Mouse (Mus musculus) stomach, embryonic 16.5 days (tissue): ENCODE data around the gene Enpp7. TPM values are rescaled to one million over a fixed set of nuclear protein-coding genes. Genes with fewer than 3 reads are reported as not detected.

Experiments
- ATAC-seq: fragments of 200-750 bp; cut with Nextera tagmentation; 2 replicates; pipeline ENCODE4 v1.8.0; 2017; ENCODE audit warnings: moderate number of reproducible peaks, moderate TSS enrichment; ENCODE audit not compliant: insufficient read depth, low FRiP score
- H3K27ac ChIP-seq: fragments of 300-500 bp; sonication (generic); 2 replicates; pipeline ENCODE4 v1.5.1; 2014; ENCODE audit warnings: low read length
- H3K27me3 ChIP-seq: fragments of 300-500 bp; sonication (generic); 2 replicates; pipeline ENCODE4 v1.6.1; 2014; ENCODE audit warnings: low read length, control low read depth, mixed read lengths; ENCODE audit not compliant: control insufficient read depth, insufficient read depth
- H3K36me3 ChIP-seq: fragments of 300-500 bp; sonication (generic); 2 replicates; pipeline ENCODE4 v1.6.1; 2014; ENCODE audit warnings: low read length; ENCODE audit not compliant: control insufficient read depth, insufficient read depth
- H3K4me1 ChIP-seq: fragments of 300-500 bp; sonication (generic); 2 replicates; pipeline ENCODE4 v1.6.1; 2014; ENCODE audit warnings: low read length, control low read depth, mixed read lengths; ENCODE audit not compliant: control insufficient read depth, insufficient read depth
- H3K4me2 ChIP-seq: fragments of 300-500 bp; sonication (generic); 2 replicates; pipeline ENCODE4 v1.6.1; 2014; ENCODE audit warnings: low read depth, low read length, mixed read lengths
- H3K4me3 ChIP-seq: fragments of 300-500 bp; sonication (generic); replicated peaks from 2 replicates; pipeline ENCODE4 v1.5.1; 2014; ENCODE audit warnings: mild to moderate bottlenecking, low read length
- H3K9ac ChIP-seq: fragments of 300-500 bp; sonication (generic); 2 replicates; pipeline ENCODE4 v1.6.1; 2014; ENCODE audit warnings: low read length
- H3K9me3 ChIP-seq: fragments of 300-500 bp; sonication (generic); replicated peaks from 2 replicates; pipeline ENCODE4 v1.6.1; 2016; ENCODE audit warnings: low read length, control low read depth; ENCODE audit not compliant: control insufficient read depth
- WGBS: fragments of 180-500 bp; shearing (Covaris S2); extraction: QIAGEN DNeasy Blood & Tissue Kit; methylation state at CpG from one replicate; pipeline ENCODE4 v1.1.7; 2014; 5-methylcytosine and 5-hydroxymethylcytosine counted together
- polyA plus RNA-seq: library from polyadenylated mRNA; unstranded; fragments of >200 nt; fragmentation: Nextera tagmentation; extraction: Ambion mirVana; gene quantifications from 2 replicates; pipeline ENCODE4 v1.2.1, GENCODE M21; 2015

Gene Enpp7
- polyA plus RNA-seq, 1 experiment from 2014 or later: not detected

DNA sequence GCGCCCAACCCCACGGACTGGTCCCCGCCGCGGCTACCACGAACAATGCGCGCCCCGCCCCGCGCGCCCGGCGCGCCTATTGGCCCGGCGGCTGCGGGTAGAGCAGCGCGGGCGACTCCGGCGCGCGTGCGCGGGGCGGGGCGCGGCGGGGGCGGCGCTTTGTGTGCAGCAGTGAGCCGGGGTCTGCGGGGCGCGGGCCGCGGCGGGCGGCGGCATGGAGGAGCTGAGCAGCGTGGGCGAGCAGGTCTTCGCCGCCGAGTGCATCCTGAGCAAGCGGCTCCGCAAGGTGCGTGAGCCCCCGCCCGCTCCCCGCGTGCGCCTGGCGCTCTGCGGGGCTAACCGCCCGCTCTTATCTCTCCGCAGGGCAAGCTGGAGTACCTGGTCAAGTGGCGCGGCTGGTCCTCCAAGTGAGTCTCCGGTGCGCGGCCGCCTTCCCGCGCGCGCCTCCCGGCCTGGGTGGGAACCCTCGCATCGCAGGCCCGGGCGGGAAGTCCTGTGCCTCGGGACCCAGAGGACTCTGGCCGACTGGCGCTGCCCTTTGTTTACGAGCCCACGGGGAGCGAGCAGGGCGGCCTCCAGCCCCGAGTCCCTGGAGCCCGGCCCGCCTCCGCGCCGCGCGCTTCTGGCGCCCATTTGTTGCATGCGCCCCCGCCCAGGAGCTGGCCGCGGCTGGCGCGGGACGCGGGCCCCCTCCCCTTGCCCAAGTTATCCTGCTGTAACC is 35.1 kb downstream of the Enpp7 start, which contains the start of gene Cbx2:
TSS of gene Cbx2 (plus strand) at position 68 of the 721 bp plus-strand sequence.
- Histone ChIP-seq H3K9me3 (no peaks in the 10 kb centered on the region), H3K4me1 (peaks cover 42% of the 10 kb centered on the region), H3K9ac (peak within 1 kb of the TSS; percentile 85), H3K4me2 (peak within 1 kb of the TSS; percentile 91), H3K4me3 (peak within 1 kb of the TSS; percentile 85), H3K27ac (peak within 1 kb of the TSS; percentile 67), H3K36me3 (peaks cover 8% of the 10 kb centered on the region; the same call in 1 of the 2 replicates), H3K27me3 (peaks cover 9% of the 10 kb centered on the region; the same call in 1 of the 2 replicates)
- ATAC-seq: peak; percentile 93
- WGBS: under 1% methylated on average over 99 of the region's 99 CpGs

DNA sequence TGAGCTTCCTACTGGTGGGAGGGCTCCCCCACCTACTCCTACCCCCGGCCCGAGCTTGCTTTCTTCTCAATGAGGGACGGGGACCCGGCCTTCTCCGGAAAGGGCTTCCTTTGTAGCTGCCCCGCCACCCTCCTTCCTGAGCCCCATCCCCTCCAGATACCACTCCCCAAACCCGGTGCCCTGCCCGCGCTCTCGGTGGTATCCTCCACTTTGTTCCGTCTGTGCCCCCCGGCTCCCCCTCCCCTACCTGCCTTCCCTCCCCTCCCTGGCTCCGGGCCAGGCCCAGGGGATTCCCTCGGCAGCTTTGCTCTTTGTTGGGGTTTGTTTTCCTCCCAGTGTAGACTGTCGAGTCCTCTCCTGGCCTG is 35.6 kb downstream of the Enpp7 start:
- peak overlapping the region; percentile 67 for H3K27ac ChIP-seq
- H3K4me2 ChIP-seq: peak overlapping the region; percentile 91
- peaks cover 9% of the 10 kb centered on the region; the same call in 1 of the 2 replicates for H3K27me3 ChIP-seq
- 1% methylated on average over 15 of the region's 15 CpGs for WGBS
- no peak for ATAC-seq
- peaks cover 42% of the 10 kb centered on the region for H3K4me1 ChIP-seq
- H3K9ac ChIP-seq: peak overlapping the region; percentile 85
- H3K36me3 ChIP-seq: peaks cover 8% of the 10 kb centered on the region; the same call in 1 of the 2 replicates
- no peaks in the 10 kb centered on the region for H3K9me3 ChIP-seq
- peak overlapping the region; percentile 85 for H3K4me3 ChIP-seq

DNA sequence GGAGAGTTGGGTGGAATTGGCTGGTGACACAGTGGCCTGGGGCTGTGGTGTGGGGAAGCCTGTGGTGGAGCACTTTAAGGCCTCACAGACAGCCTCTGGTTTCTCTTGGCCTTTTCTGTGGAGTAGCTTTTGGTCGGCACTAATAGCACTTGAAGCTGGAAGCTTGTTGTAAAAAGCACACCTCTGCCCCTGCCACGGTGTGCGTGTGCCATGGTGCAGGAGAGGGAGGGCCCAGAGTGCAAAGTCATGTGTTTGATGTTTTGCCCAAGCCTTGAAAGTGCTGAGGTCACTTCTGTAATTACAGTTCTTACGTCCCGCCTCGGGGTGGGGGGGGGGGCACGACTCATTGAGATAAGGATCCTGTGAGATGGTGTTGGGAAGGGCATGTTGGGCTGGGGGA is 36.3 kb downstream of the Enpp7 start:
- peak overlapping the region; percentile 85 for H3K9ac ChIP-seq

DNA sequence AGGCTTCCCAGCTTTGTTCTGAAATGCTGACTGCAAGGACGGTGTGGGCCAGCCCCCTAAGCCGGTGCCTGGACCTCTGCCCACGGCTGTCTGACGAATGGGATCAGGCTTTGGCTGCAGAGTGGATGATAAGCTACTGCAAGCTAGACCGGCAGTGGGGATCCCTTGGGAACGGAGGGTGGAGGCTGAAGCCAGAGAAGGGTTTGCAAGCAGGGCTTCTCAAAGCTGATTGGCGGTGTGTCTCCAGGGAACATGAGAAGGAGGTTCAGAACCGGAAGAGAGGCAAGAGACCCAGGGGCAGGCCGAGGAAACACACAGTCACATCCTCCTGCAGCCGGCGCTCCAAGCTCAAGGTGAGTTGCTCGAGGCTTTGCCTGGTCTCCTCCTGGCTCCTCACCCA is 38.2 kb downstream of the Enpp7 start:
- no peak overlapping the region for H3K4me3 ChIP-seq
- ATAC-seq: no peak
- peaks cover 42% of the 10 kb centered on the region for H3K4me1 ChIP-seq
- no peak overlapping the region for H3K27ac ChIP-seq
- peaks cover 8% of the 10 kb centered on the region; the same call in 1 of the 2 replicates for H3K36me3 ChIP-seq
- H3K4me2 ChIP-seq: no peak overlapping the region; the same call in 1 of the 2 replicates
- H3K9ac ChIP-seq: no peak overlapping the region; the same call in 1 of the 2 replicates
- 47% methylated on average over 12 of the region's 12 CpGs for WGBS
- H3K27me3 ChIP-seq: peaks cover 4% of the 10 kb centered on the region; the same call in 1 of the 2 replicates
- H3K9me3 ChIP-seq: no peaks in the 10 kb centered on the region

More for the DNA sequence above, 36.3 kb downstream of the Enpp7 start:
- Histone ChIP-seq H3K4me1 (peaks cover 42% of the 10 kb centered on the region), H3K27ac (0 out of 2 replicates have a peak overlapping the region, but pooled peaks have one; percentile 67), H3K4me2 (peak overlapping the region; percentile 91), H3K27me3 (peaks cover 9% of the 10 kb centered on the region; the same call in 1 of the 2 replicates), H3K9me3 (no peaks in the 10 kb centered on the region), H3K4me3 (peak overlapping the region; percentile 85), H3K36me3 (peaks cover 8% of the 10 kb centered on the region; the same call in 1 of the 2 replicates)
- WGBS: 9% methylated on average over 7 of the region's 7 CpGs
- ATAC-seq: no peak

DNA sequence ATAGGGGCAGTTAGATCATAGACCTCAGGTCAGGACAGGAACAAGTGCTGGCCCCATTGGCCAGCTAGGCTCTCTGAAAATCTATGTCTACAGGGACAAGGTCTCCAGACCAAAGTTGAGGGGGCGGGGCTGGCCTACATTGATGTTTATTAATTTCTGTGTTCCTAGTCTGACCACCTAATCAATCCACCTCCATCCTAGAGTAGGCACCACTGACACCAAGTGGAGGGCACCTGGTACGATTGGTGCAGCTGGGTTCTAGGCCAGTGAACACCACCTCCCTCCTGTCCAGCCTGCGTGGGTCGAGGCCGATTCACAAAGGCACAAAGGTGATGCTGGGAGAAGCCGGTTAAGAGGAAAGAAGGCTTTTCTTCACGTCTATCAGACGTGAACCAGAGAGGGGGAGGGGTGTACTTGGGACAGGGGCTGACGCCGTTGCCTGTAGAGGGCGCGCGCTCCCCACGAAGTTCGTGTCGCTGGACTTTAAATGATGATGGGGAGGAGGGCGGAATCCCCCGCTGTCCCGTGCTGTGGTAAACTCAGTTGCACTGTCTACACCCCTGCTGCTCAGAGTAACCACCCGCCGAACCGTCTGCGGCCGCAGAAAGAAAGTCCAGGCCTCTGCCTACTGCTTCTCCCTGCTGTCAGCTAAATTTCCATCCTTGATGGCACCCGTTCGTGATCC is 46.0 kb downstream of the Enpp7 start:
- H3K27me3 ChIP-seq: peaks cover 49% of the 10 kb centered on the region

DNA sequence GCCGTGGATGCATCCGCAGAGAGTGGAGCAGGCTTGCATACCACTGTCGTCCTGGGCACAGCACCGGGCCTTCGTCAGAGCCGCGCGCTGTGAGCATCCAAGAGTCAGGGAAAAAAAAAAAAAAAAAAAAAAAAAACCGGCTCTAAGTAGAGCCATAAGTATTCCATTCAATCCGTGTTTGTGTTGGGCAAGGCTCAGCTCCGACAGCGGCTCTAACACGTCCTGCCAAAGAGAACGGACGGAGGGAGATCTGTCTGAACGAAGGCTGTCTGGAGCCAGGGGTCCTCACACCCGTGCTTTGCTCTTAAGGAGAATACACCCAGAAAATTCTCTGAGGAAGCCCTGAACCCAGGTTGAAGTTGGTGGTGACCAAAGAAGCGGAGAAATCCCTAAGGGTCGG is 46.6 kb downstream of the Enpp7 start:
- peak overlapping the region; percentile 36; the same call in 1 of the 2 replicates for H3K9ac ChIP-seq

More for the DNA sequence above, 46.0 kb downstream of the Enpp7 start:
- Histone ChIP-seq H3K4me3 (peak overlapping the region; percentile 35), H3K4me1 (peaks cover 10% of the 10 kb centered on the region), H3K27ac (no peak overlapping the region), H3K4me2 (peak overlapping the region; percentile 48), H3K9ac (peak overlapping the region; percentile 36; the same call in 1 of the 2 replicates), H3K36me3 (no peaks in the 10 kb centered on the region), H3K9me3 (no peaks in the 10 kb centered on the region)
- peak; percentile 65; the same call in 1 of the 2 replicates for ATAC-seq
- WGBS: 3% methylated on average over 26 of the region's 26 CpGs

DNA sequence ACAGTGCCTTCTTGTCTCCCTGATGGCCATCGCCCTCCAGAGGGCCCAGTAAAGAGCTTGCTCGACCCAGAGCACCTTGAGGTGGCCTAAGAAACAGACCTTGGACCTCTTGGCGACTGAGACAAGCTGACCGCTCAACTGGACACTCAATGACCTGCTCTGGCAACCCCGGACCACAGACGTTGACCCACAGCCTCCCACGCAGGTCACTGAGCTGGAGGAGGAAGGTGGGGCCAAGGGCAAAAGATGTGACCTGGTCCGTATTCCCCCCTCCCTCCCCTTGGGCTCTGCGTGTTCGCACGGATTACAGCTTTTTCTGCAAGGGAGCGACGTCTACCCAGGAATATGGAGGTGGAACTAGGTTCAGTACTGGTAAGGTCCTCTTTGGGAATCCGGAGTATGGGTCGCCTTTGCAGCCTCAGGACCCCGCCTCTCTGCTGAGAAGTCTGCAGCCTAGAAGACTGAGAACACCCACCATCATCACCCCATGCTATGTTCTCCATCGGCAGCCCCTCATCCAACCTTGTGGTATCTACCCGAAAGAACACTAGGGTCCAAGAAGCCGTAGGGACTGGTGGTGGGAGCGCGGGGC is 47.2 kb downstream of the Enpp7 start:
- ATAC-seq: no peak
- peaks cover 53% of the 10 kb centered on the region for H3K27me3 ChIP-seq
- H3K9ac ChIP-seq: no peak overlapping the region
- no peak overlapping the region for H3K4me2 ChIP-seq
- no peak overlapping the region for H3K4me3 ChIP-seq
- H3K9me3 ChIP-seq: no peaks in the 10 kb centered on the region
- WGBS: 8% methylated on average over 21 of the region's 21 CpGs
- H3K4me1 ChIP-seq: peaks cover 22% of the 10 kb centered on the region
- no peaks in the 10 kb centered on the region for H3K36me3 ChIP-seq
- H3K27ac ChIP-seq: no peak overlapping the region

More for the DNA sequence above, 46.6 kb downstream of the Enpp7 start:
- Histone ChIP-seq H3K36me3 (no peaks in the 10 kb centered on the region), H3K9me3 (no peaks in the 10 kb centered on the region), H3K27me3 (peaks cover 53% of the 10 kb centered on the region), H3K27ac (no peak overlapping the region), H3K4me1 (peaks cover 16% of the 10 kb centered on the region), H3K4me3 (peak overlapping the region; percentile 35), H3K4me2 (peak overlapping the region; percentile 48)
- 9% methylated on average over 19 of the region's 19 CpGs for WGBS
- no peak for ATAC-seq

DNA sequence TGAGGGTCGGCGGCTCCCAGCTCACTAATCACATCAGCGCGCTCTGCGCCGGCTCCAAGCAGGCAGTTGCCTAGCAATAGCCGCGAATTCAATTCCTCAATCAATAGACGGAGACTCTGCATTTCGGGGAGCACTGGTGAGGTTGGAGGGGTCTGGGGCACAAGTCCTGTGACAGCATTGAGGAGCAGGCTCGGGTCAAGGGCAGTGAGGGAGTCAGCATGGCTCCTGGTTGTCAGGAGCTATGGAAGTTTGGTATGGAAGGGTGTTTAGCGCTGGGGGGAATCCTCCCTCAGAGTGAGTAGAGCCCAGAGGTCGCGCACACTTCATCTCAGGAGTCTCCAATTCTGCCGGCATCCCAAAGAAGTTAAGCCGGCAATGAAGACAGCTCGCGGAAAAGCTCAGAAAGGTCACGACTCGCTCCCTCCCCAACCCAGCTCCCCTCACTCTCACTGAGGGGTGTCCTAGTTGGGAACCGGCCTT is 47.7 kb downstream of the Enpp7 start:
- Histone ChIP-seq H3K27me3 (peaks cover 53% of the 10 kb centered on the region), H3K27ac (no peak overlapping the region), H3K4me1 (peaks cover 23% of the 10 kb centered on the region), H3K4me2 (no peak overlapping the region), H3K4me3 (no peak overlapping the region), H3K9ac (no peak overlapping the region), H3K9me3 (no peaks in the 10 kb centered on the region), H3K36me3 (no peaks in the 10 kb centered on the region)
- ATAC-seq: no peak
- WGBS: 13% methylated on average over 21 of the region's 21 CpGs
